Mouse (Mus musculus): ENCODE results near the gene Calr3. TPM values are rescaled to one million over a fixed set of nuclear protein-coding genes. Genes with fewer than 3 reads are reported as not detected.

Gene Calr3
- polyA plus RNA-seq, 1 experiment from 2014 or later: 1.4 TPM

- Histone ChIP-seq H3K9ac (no peak overlapping the region), H3K4me2 (replicated peaks) (no peak overlapping the region), H3K27ac (no peak overlapping the region), H3K9me3 (no peaks in the 10 kb centered on the region), H3K4me3 (no peak overlapping the region), H3K4me1 (no peaks in the 10 kb centered on the region), H3K36me3 (no peaks in the 10 kb centered on the region), H3K27me3 (no peaks in the 10 kb centered on the region)
- WGBS: 52% methylated on average over 13 of the region's 13 CpGs
- ATAC-seq (ENCODE audit: insufficient number of reproducible peaks, insufficient read depth, low FRiP score, low TSS enrichment): no peak
Measured at GRCm38 (mm10) chr8:72429676-72430075, 14.0 kb downstream of the Calr3 start.

GRCm38 (mm10) chr8:72422926-72423325, 20.7 kb downstream of the Calr3 start:
- H3K4me3 ChIP-seq: no peak overlapping the region
- peaks cover 27% of the 10 kb centered on the region for H3K4me1 ChIP-seq
- no peak overlapping the region for H3K27ac ChIP-seq
- ATAC-seq (ENCODE audit: insufficient number of reproducible peaks, insufficient read depth, low FRiP score, low TSS enrichment): no peak
- H3K27me3 ChIP-seq: no peaks in the 10 kb centered on the region
- 76% methylated on average over 1 of the region's 1 CpGs for WGBS
- no peak overlapping the region for H3K4me2 ChIP-seq (replicated peaks)
- H3K9me3 ChIP-seq: no peaks in the 10 kb centered on the region
- no peak overlapping the region for H3K9ac ChIP-seq
- H3K36me3 ChIP-seq: 0 out of 2 replicates have a peak, but pooled peaks cover 3% of the 10 kb centered on the region

GRCm38 (mm10) chr8:72421362-72422335, 22.0 kb downstream of the Calr3 start, which contains the start of gene Eps15l1:
TSS of gene Eps15l1 (minus strand) at chr8:72421460.
- no peaks in the 10 kb centered on the region for H3K27me3 ChIP-seq
- H3K4me1 ChIP-seq: peaks cover 40% of the 10 kb centered on the region
- peak; percentile 96 for ATAC-seq (ENCODE audit: insufficient number of reproducible peaks, insufficient read depth, low FRiP score, low TSS enrichment)
- H3K4me2 ChIP-seq (replicated peaks): peak within 1 kb of the TSS; percentile 73
- H3K27ac ChIP-seq: peak within 1 kb of the TSS; percentile 95
- H3K9ac ChIP-seq: peak within 1 kb of the TSS; percentile 89
- under 1% methylated on average over 48 of the region's 48 CpGs for WGBS
- no peaks in the 10 kb centered on the region for H3K9me3 ChIP-seq
- 0 out of 2 replicates have a peak, but pooled peaks cover 4% of the 10 kb centered on the region for H3K36me3 ChIP-seq
- H3K4me3 ChIP-seq: peak within 1 kb of the TSS; percentile 84

GRCm38 (mm10) chr8:72420571-72421361, 22.9 kb downstream of the Calr3 start:
- no peaks in the 10 kb centered on the region for H3K9me3 ChIP-seq
- WGBS: 1% methylated on average over 66 of the region's 73 CpGs
- H3K27me3 ChIP-seq: no peaks in the 10 kb centered on the region
- H3K4me1 ChIP-seq: peaks cover 44% of the 10 kb centered on the region
- peak overlapping the region; percentile 89 for H3K9ac ChIP-seq
- H3K4me3 ChIP-seq: peak overlapping the region; percentile 84
- H3K4me2 ChIP-seq (replicated peaks): peak overlapping the region; percentile 73
- peak overlapping the region; percentile 80 for H3K27ac ChIP-seq
- ATAC-seq (ENCODE audit: insufficient number of reproducible peaks, insufficient read depth, low FRiP score, low TSS enrichment): peak; percentile 74
- H3K36me3 ChIP-seq: 0 out of 2 replicates have a peak, but pooled peaks cover 4% of the 10 kb centered on the region

- Histone ChIP-seq H3K9me3 (no peaks in the 10 kb centered on the region), H3K27ac (no peak overlapping the region), H3K36me3 (peaks cover 7% of the 10 kb centered on the region; the same call in 1 of the 2 replicates), H3K9ac (no peak overlapping the region), H3K4me1 (peaks cover 44% of the 10 kb centered on the region), H3K4me2 (replicated peaks) (no peak overlapping the region), H3K4me3 (no peak overlapping the region), H3K27me3 (no peaks in the 10 kb centered on the region)
- ATAC-seq (ENCODE audit: insufficient number of reproducible peaks, insufficient read depth, low FRiP score, low TSS enrichment): no peak
- 96% methylated on average over 4 of the region's 4 CpGs for WGBS
Measured at GRCm38 (mm10) chr8:72418073-72418472, 25.6 kb downstream of the Calr3 start.

GRCm38 (mm10) chr8:72415252-72415651, 28.4 kb downstream of the Calr3 start:
- 85% methylated on average over 2 of the region's 2 CpGs for WGBS
- H3K9ac ChIP-seq: no peak overlapping the region

GRCm38 (mm10) chr8:72413839-72414238, 29.8 kb downstream of the Calr3 start:
- Histone ChIP-seq H3K36me3 (peaks cover 12% of the 10 kb centered on the region), H3K27me3 (no peaks in the 10 kb centered on the region), H3K4me2 (replicated peaks) (no peak overlapping the region), H3K4me3 (no peak overlapping the region), H3K4me1 (peaks cover 31% of the 10 kb centered on the region), H3K27ac (no peak overlapping the region), H3K9ac (no peak overlapping the region), H3K9me3 (no peaks in the 10 kb centered on the region)
- 91% methylated on average over 7 of the region's 7 CpGs for WGBS
- ATAC-seq (ENCODE audit: insufficient number of reproducible peaks, insufficient read depth, low FRiP score, low TSS enrichment): no peak

More at GRCm38 (mm10) chr8:72415252-72415651, 28.4 kb downstream of the Calr3 start:
- Histone ChIP-seq H3K27ac (no peak overlapping the region), H3K27me3 (no peaks in the 10 kb centered on the region), H3K4me2 (replicated peaks) (no peak overlapping the region), H3K9me3 (no peaks in the 10 kb centered on the region), H3K36me3 (peaks cover 12% of the 10 kb centered on the region), H3K4me3 (no peak overlapping the region), H3K4me1 (peaks cover 38% of the 10 kb centered on the region)
- no peak for ATAC-seq (ENCODE audit: insufficient number of reproducible peaks, insufficient read depth, low FRiP score, low TSS enrichment)

GRCm38 (mm10) chr8:72409443-72409842, 34.2 kb downstream of the Calr3 start:
- Histone ChIP-seq H3K4me2 (replicated peaks) (no peak overlapping the region), H3K27ac (no peak overlapping the region), H3K4me1 (peaks cover 10% of the 10 kb centered on the region; the same call in 1 of the 2 replicates), H3K27me3 (no peaks in the 10 kb centered on the region), H3K4me3 (no peak overlapping the region), H3K36me3 (peaks cover 5% of the 10 kb centered on the region; the same call in 1 of the 2 replicates), H3K9ac (no peak overlapping the region), H3K9me3 (no peaks in the 10 kb centered on the region)
- WGBS: 28% methylated on average over 3 of the region's 3 CpGs
- 0 out of 2 replicates have a peak, but pooled peaks have one; percentile 52 for ATAC-seq (ENCODE audit: insufficient number of reproducible peaks, insufficient read depth, low FRiP score, low TSS enrichment)

- peaks cover 10% of the 10 kb centered on the region; the same call in 1 of the 2 replicates for H3K4me1 ChIP-seq
- peaks cover 5% of the 10 kb centered on the region; the same call in 1 of the 2 replicates for H3K36me3 ChIP-seq
- ATAC-seq (ENCODE audit: insufficient number of reproducible peaks, insufficient read depth, low FRiP score, low TSS enrichment): no peak
- no peak overlapping the region for H3K9ac ChIP-seq
- H3K4me3 ChIP-seq: no peak overlapping the region
- 96% methylated on average over 1 of the region's 1 CpGs for WGBS
- no peak overlapping the region for H3K4me2 ChIP-seq (replicated peaks)
- no peaks in the 10 kb centered on the region for H3K27me3 ChIP-seq
- H3K9me3 ChIP-seq: no peaks in the 10 kb centered on the region
- H3K27ac ChIP-seq: no peak overlapping the region
Measured at GRCm38 (mm10) chr8:72407878-72408277, 35.8 kb downstream of the Calr3 start.

- Histone ChIP-seq H3K27ac (no peak overlapping the region), H3K36me3 (peaks cover 12% of the 10 kb centered on the region), H3K4me2 (replicated peaks) (no peak overlapping the region), H3K9ac (no peak overlapping the region), H3K4me3 (no peak overlapping the region), H3K4me1 (0 out of 2 replicates have a peak, but pooled peaks cover 5% of the 10 kb centered on the region), H3K27me3 (no peaks in the 10 kb centered on the region), H3K9me3 (no peaks in the 10 kb centered on the region)
- no peak for ATAC-seq (ENCODE audit: insufficient number of reproducible peaks, insufficient read depth, low FRiP score, low TSS enrichment)
- 95% methylated on average over 3 of the region's 3 CpGs for WGBS
Measured at GRCm38 (mm10) chr8:72402981-72403380, 40.7 kb downstream of the Calr3 start.

GRCm38 (mm10) chr8:72401381-72401780, 42.3 kb downstream of the Calr3 start:
- Histone ChIP-seq H3K4me3 (no peak overlapping the region), H3K4me2 (replicated peaks) (no peak overlapping the region), H3K27me3 (no peaks in the 10 kb centered on the region), H3K27ac (no peak overlapping the region), H3K9ac (no peak overlapping the region), H3K4me1 (no peaks in the 10 kb centered on the region), H3K36me3 (peaks cover 28% of the 10 kb centered on the region), H3K9me3 (no peaks in the 10 kb centered on the region)
- no peak for ATAC-seq (ENCODE audit: insufficient number of reproducible peaks, insufficient read depth, low FRiP score, low TSS enrichment)
- WGBS: 79% methylated on average over 1 of the region's 1 CpGs

Measured in embryonic facial prominence, embryonic 12.5 days (tissue).